Mouse (Mus musculus): ENCODE results near the gene Spg20. TPM values are rescaled to one million over a fixed set of nuclear protein-coding genes. Genes with fewer than 3 reads are reported as not detected.

The Spg20 gene
- polyA plus RNA-seq, 1 experiment from 2014 or later = 26.6 TPM

GRCm38 (mm10) chr3:55157413-55157812 lies 45.5 kb downstream of the Spg20 start:
- 55% methylated on average over 5 of the region's 5 CpGs for WGBS
- peak; percentile 48 for ATAC-seq
- no peaks in the 10 kb centered on the region for H3K9me3 ChIP-seq (replicated peaks)
- no peaks in the 10 kb centered on the region for H3K36me3 ChIP-seq (ENCODE audit: poor library complexity, severe bottlenecking)
- H3K27me3 ChIP-seq = no peaks in the 10 kb centered on the region
- no peak overlapping the region for H3K4me2 ChIP-seq
- H3K27ac ChIP-seq = no peak overlapping the region
- H3K4me3 ChIP-seq = no peak overlapping the region
- no peak overlapping the region for H3K9ac ChIP-seq
- H3K4me1 ChIP-seq = peaks cover 4% of the 10 kb centered on the region; the same call in 1 of the 2 replicates

- peaks cover 4% of the 10 kb centered on the region; the same call in 1 of the 2 replicates for H3K4me1 ChIP-seq
- no peak overlapping the region for H3K4me2 ChIP-seq
- ATAC-seq = peak; percentile 48; the same call in 1 of the 2 replicates
- H3K36me3 ChIP-seq (ENCODE audit: poor library complexity, severe bottlenecking) = no peaks in the 10 kb centered on the region
- WGBS = 43% methylated on average over 7 of the region's 7 CpGs
- H3K4me3 ChIP-seq = no peak overlapping the region
- no peaks in the 10 kb centered on the region for H3K27me3 ChIP-seq
- no peak overlapping the region for H3K27ac ChIP-seq
- H3K9ac ChIP-seq = no peak overlapping the region
- no peaks in the 10 kb centered on the region for H3K9me3 ChIP-seq (replicated peaks)
Observed at GRCm38 (mm10) chr3:55161144-55161543, 49.2 kb downstream of the Spg20 start.

GRCm38 (mm10) chr3:55163510-55163909 lies 51.6 kb downstream of the Spg20 start:
- Histone ChIP-seq H3K9ac (no peak overlapping the region), H3K36me3 (ENCODE audit: poor library complexity, severe bottlenecking) (no peaks in the 10 kb centered on the region), H3K4me1 (no peaks in the 10 kb centered on the region), H3K4me3 (no peak overlapping the region), H3K27me3 (no peaks in the 10 kb centered on the region), H3K4me2 (no peak overlapping the region), H3K9me3 (replicated peaks) (no peaks in the 10 kb centered on the region), H3K27ac (no peak overlapping the region)
- 62% methylated on average over 4 of the region's 4 CpGs for WGBS
- ATAC-seq = no peak

- Histone ChIP-seq H3K27ac (no peak overlapping the region), H3K4me3 (no peak overlapping the region), H3K36me3 (ENCODE audit: poor library complexity, severe bottlenecking) (no peaks in the 10 kb centered on the region), H3K9me3 (replicated peaks) (no peaks in the 10 kb centered on the region), H3K4me1 (no peaks in the 10 kb centered on the region), H3K9ac (no peak overlapping the region), H3K27me3 (no peaks in the 10 kb centered on the region), H3K4me2 (no peak overlapping the region)
- ATAC-seq = no peak
- 78% methylated on average over 3 of the region's 3 CpGs for whole genome bisulfite sequencing
Observed at GRCm38 (mm10) chr3:55172478-55172877, 60.6 kb downstream of the Spg20 start.

- no peaks in the 10 kb centered on the region for H3K4me1 ChIP-seq
- H3K27ac ChIP-seq = no peak overlapping the region
- no peak overlapping the region for H3K4me3 ChIP-seq
- no peak for ATAC-seq
- no peak overlapping the region for H3K9ac ChIP-seq
- H3K36me3 ChIP-seq (ENCODE audit: poor library complexity, severe bottlenecking) = no peaks in the 10 kb centered on the region
- no peaks in the 10 kb centered on the region for H3K9me3 ChIP-seq (replicated peaks)
- H3K4me2 ChIP-seq = no peak overlapping the region
- no peaks in the 10 kb centered on the region for H3K27me3 ChIP-seq
- 71% methylated on average over 6 of the region's 6 CpGs for WGBS
Observed at GRCm38 (mm10) chr3:55177271-55177670, 65.4 kb downstream of the Spg20 start.

- Histone ChIP-seq H3K27ac (no peak within 1 kb of the TSS), H3K4me2 (no peak within 1 kb of the TSS), H3K9me3 (replicated peaks) (no peaks in the 10 kb centered on the region), H3K4me3 (no peak within 1 kb of the TSS), H3K4me1 (no peaks in the 10 kb centered on the region), H3K36me3 (ENCODE audit: poor library complexity, severe bottlenecking) (no peaks in the 10 kb centered on the region), H3K9ac (no peak within 1 kb of the TSS), H3K27me3 (no peaks in the 10 kb centered on the region)
- no peak for ATAC-seq
- WGBS = 96% methylated on average over 22 of the region's 22 CpGs
Observed at GRCm38 (mm10) chr3:55181766-55182165, 69.9 kb downstream of the Spg20 start, which contains the start of gene Sohlh2. Sohlh2 (plus strand) TSS chr3:55182028.

Small RNA genes lying within 50 kb of the gene (microRNA-seq; reads per million reads assigned to microRNA genes)
- gene Gm22029 = not detected

Other genes with a start within 250 kb of the Spg20 start
- gene Sertm1, start 196.2 kb upstream of the Spg20 start, polyA plus RNA-seq (2015; fragmentation: Nextera tagmentation; extraction: Ambion mirVana) = 0.84 and 0.94 TPM in 2 replicates
- gene Ccna1, start 56.6 kb upstream of the Spg20 start, polyA plus RNA-seq (2015; fragmentation: Nextera tagmentation; extraction: Ambion mirVana) = 2.7 and 4.9 TPM in 2 replicates
- gene Ccdc169, start 25.2 kb downstream of the Spg20 start, polyA plus RNA-seq (2015; fragmentation: Nextera tagmentation; extraction: Ambion mirVana) = 0.06 and 0.26 TPM in 2 replicates
- gene Sohlh2, start 69.9 kb downstream of the Spg20 start, polyA plus RNA-seq (2015; fragmentation: Nextera tagmentation; extraction: Ambion mirVana) = not detected in 2 replicates
- 173 and 201 TPM in 2 replicates for gene Dclk1, start 130.3 kb downstream of the Spg20 start, polyA plus RNA-seq (2015; fragmentation: Nextera tagmentation; extraction: Ambion mirVana)

All from forebrain, embryonic 13.5 days (tissue).